Mouse (Mus musculus) T-cell, adult 2 months (primary cell): ENCODE data around the gene Tmem190.
A peak's percentile ranks its signal among the peaks of the same experiment; 100 is the strongest.
"Not testable (repeated sequence)": the region's sequence is repeated elsewhere in the genome, so short reads cannot be mapped to it uniquely, and the experiment has no call there.

Experiments used
- DNase-seq: peaks from one replicate; pipeline ENCODE4 v3.0.0; 2022; ENCODE audit warnings: low spot score

The Tmem190 gene

GRCm38 (mm10) chr7:4776131-4776530, 6.6 kb upstream of the Tmem190 start:
- no peak for DNase-seq

- peak; percentile 27 for DNase-seq
Observed at GRCm38 (mm10) chr7:4776861-4777830, 5.6 kb upstream of the Tmem190 start.

- DNase-seq = no peak
Observed at GRCm38 (mm10) chr7:4777851-4778637, 4.7 kb upstream of the Tmem190 start.

GRCm38 (mm10) chr7:4779921-4780320, 2.8 kb upstream of the Tmem190 start:
- no peak for DNase-seq

GRCm38 (mm10) chr7:4782130-4782529, 607 bp upstream of the Tmem190 start:
- no peak for DNase-seq

GRCm38 (mm10) chr7:4783667-4784268, 1.0 kb downstream of the Tmem190 start:
- DNase-seq = no peak

GRCm38 (mm10) chr7:4788499-4789435, 6.0 kb downstream of the Tmem190 start:
- peak; percentile 30 for DNase-seq

GRCm38 (mm10) chr7:4789436-4789935, 6.7 kb downstream of the Tmem190 start, which contains the start of gene Tmem238:
TSS of gene Tmem238 (minus strand) at chr7:4789656.
- no peak for DNase-seq

- peak; percentile 95 for DNase-seq
Observed at GRCm38 (mm10) chr7:4792278-4793212, 9.8 kb downstream of the Tmem190 start, which contains the start of gene Rpl28. TSS of gene Rpl28 (plus strand) at chr7:4792874.

GRCm38 (mm10) chr7:4793248-4793647, 10.5 kb downstream of the Tmem190 start:
- DNase-seq = not testable (repeated sequence)

- no peak for DNase-seq
Observed at GRCm38 (mm10) chr7:4793674-4794073, 10.9 kb downstream of the Tmem190 start.

GRCm38 (mm10) chr7:4794631-4795168, 12.0 kb downstream of the Tmem190 start:
- no peak for DNase-seq

GRCm38 (mm10) chr7:4795767-4796433, 13.2 kb downstream of the Tmem190 start:
- peak; percentile 55 for DNase-seq

GRCm38 (mm10) chr7:4802247-4802646, 19.5 kb downstream of the Tmem190 start:
- no peak for DNase-seq

- DNase-seq = peak; percentile 47
Observed at GRCm38 (mm10) chr7:4806716-4807115, 24.0 kb downstream of the Tmem190 start.

- DNase-seq = not testable (repeated sequence)
Observed at GRCm38 (mm10) chr7:4811131-4811530, 28.4 kb downstream of the Tmem190 start.

GRCm38 (mm10) chr7:4811842-4812302, 29.1 kb downstream of the Tmem190 start:
- DNase-seq = peak; percentile 34

GRCm38 (mm10) chr7:4812303-4813104, 29.8 kb downstream of the Tmem190 start, which contains the start of gene Ube2s:
TSS of gene Ube2s (minus strand) at chr7:4812590.
- peak; percentile 99 for DNase-seq
